Mouse (Mus musculus) brain, embryonic 14.5 days (tissue): ENCODE results near the gene Rock2.

Experiments used
- CTCF ChIP-seq: fragments of 200-500 bp; IDR thresholded peaks from 2 replicates; pipeline ENCODE4 v1.5.1; 2012; ENCODE audit warnings: inconsistent platforms, mild to moderate bottlenecking, moderate library complexity, borderline replicate concordance; ENCODE audit not compliant: insufficient read depth, insufficient read length; ENCODE audit errors: extremely low read depth
- POLR2A ChIP-seq: fragments of 200-500 bp; IDR thresholded peaks from 2 replicates; pipeline ENCODE4 v1.6.1; 2012; ENCODE audit warnings: mild to moderate bottlenecking, inconsistent platforms, borderline replicate concordance; ENCODE audit not compliant: poor library complexity, insufficient read depth, insufficient read length, severe bottlenecking; ENCODE audit errors: extremely low read depth

DNA sequence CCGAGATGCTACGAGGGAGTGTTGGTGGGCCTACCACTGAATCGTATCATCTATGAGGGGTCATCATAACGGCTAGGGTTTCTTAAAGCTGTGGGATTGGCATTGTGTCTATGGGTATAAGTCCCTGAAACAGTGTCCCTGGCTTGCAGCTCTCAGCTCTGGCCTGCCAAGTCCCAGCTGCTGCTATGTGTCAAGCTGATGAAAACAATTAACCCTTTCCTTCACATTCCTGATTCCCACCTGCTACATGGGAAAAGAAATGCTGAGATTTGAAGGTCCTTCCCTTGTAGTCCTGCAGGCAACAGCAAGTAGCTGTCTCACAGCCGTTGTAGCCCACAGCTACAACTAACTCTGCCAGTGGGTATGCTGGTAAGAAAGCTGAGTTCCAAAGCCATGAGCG is 8.3 kb upstream of the Rock2 start:
- TF ChIP-seq POLR2A (no peak), CTCF (no peak)
